Mouse (Mus musculus): ENCODE measurements around the gene Greb1. TPM values are rescaled to one million over a fixed set of nuclear protein-coding genes. Genes with fewer than 3 reads are reported as not detected.

The Greb1 gene
- polyA plus RNA-seq, 1 experiment from 2014 or later = 0.80 TPM

- Histone ChIP-seq H3K9ac (ENCODE audit: low read length) (no peak overlapping the region), H3K4me2 (ENCODE audit: low read depth, low read length) (no peak overlapping the region), H3K4me3 (replicated peaks; ENCODE audit: low read length) (no peak overlapping the region), H3K36me3 (ENCODE audit: control insufficient read depth, insufficient read depth, low read length) (no peaks in the 10 kb centered on the region), H3K4me1 (ENCODE audit: control insufficient read depth, insufficient read depth, low read length) (no peaks in the 10 kb centered on the region), H3K27ac (ENCODE audit: low read length) (no peak overlapping the region), H3K27me3 (ENCODE audit: control insufficient read depth, insufficient read depth, low read length) (no peaks in the 10 kb centered on the region), H3K9me3 (replicated peaks; ENCODE audit: control insufficient read depth, low read length) (no peaks in the 10 kb centered on the region)
- WGBS = 65% methylated on average over 2 of the region's 2 CpGs
- ATAC-seq (ENCODE audit: insufficient read depth, low FRiP score) = no peak
Observed at GRCm38 (mm10) chr12:16779165-16779564, 21.5 kb downstream of the Greb1 start.

- 64% methylated on average over 5 of the region's 5 CpGs for WGBS
- Histone ChIP-seq H3K36me3 (ENCODE audit: control insufficient read depth, insufficient read depth, low read length) (no peaks in the 10 kb centered on the region), H3K27me3 (ENCODE audit: control insufficient read depth, insufficient read depth, low read length) (no peaks in the 10 kb centered on the region), H3K9ac (ENCODE audit: low read length) (no peak overlapping the region), H3K27ac (ENCODE audit: low read length) (no peak overlapping the region), H3K4me3 (replicated peaks; ENCODE audit: low read length) (no peak overlapping the region), H3K4me1 (ENCODE audit: control insufficient read depth, insufficient read depth, low read length) (no peaks in the 10 kb centered on the region), H3K4me2 (ENCODE audit: low read depth, low read length) (no peak overlapping the region), H3K9me3 (replicated peaks; ENCODE audit: control insufficient read depth, low read length) (no peaks in the 10 kb centered on the region)
- no peak for ATAC-seq (ENCODE audit: insufficient read depth, low FRiP score)
Observed at GRCm38 (mm10) chr12:16778523-16778922, 22.2 kb downstream of the Greb1 start.

GRCm38 (mm10) chr12:16775351-16775750, 25.3 kb downstream of the Greb1 start:
- no peak overlapping the region for H3K4me3 ChIP-seq (replicated peaks; ENCODE audit: low read length)
- H3K27me3 ChIP-seq (ENCODE audit: control insufficient read depth, insufficient read depth, low read length) = no peaks in the 10 kb centered on the region
- no peaks in the 10 kb centered on the region for H3K36me3 ChIP-seq (ENCODE audit: control insufficient read depth, insufficient read depth, low read length)
- no peak overlapping the region for H3K4me2 ChIP-seq (ENCODE audit: low read depth, low read length)
- H3K9ac ChIP-seq (ENCODE audit: low read length) = no peak overlapping the region
- H3K4me1 ChIP-seq (ENCODE audit: control insufficient read depth, insufficient read depth, low read length) = no peaks in the 10 kb centered on the region
- WGBS = 74% methylated on average over 3 of the region's 3 CpGs
- H3K9me3 ChIP-seq (replicated peaks; ENCODE audit: control insufficient read depth, low read length) = no peaks in the 10 kb centered on the region
- ATAC-seq (ENCODE audit: insufficient read depth, low FRiP score) = no peak
- H3K27ac ChIP-seq (ENCODE audit: low read length) = no peak overlapping the region

- H3K9me3 ChIP-seq (replicated peaks; ENCODE audit: control insufficient read depth, low read length) = no peaks in the 10 kb centered on the region
- H3K27me3 ChIP-seq (ENCODE audit: control insufficient read depth, insufficient read depth, low read length) = no peaks in the 10 kb centered on the region
- no peak overlapping the region for H3K27ac ChIP-seq (ENCODE audit: low read length)
- H3K9ac ChIP-seq (ENCODE audit: low read length) = no peak overlapping the region
- no peak overlapping the region for H3K4me2 ChIP-seq (ENCODE audit: low read depth, low read length)
- H3K36me3 ChIP-seq (ENCODE audit: control insufficient read depth, insufficient read depth, low read length) = no peaks in the 10 kb centered on the region
- no peak overlapping the region for H3K4me3 ChIP-seq (replicated peaks; ENCODE audit: low read length)
- 82% methylated on average over 4 of the region's 4 CpGs for WGBS
- H3K4me1 ChIP-seq (ENCODE audit: control insufficient read depth, insufficient read depth, low read length) = no peaks in the 10 kb centered on the region
- ATAC-seq (ENCODE audit: insufficient read depth, low FRiP score) = no peak
Observed at GRCm38 (mm10) chr12:16774605-16775004, 26.1 kb downstream of the Greb1 start.

GRCm38 (mm10) chr12:16769601-16770165, 31.0 kb downstream of the Greb1 start:
- no peak overlapping the region for H3K9ac ChIP-seq (ENCODE audit: low read length)
- WGBS = 88% methylated on average over 6 of the region's 6 CpGs
- no peak overlapping the region for H3K4me2 ChIP-seq (ENCODE audit: low read depth, low read length)
- no peak for ATAC-seq (ENCODE audit: insufficient read depth, low FRiP score)
- no peaks in the 10 kb centered on the region for H3K4me1 ChIP-seq (ENCODE audit: control insufficient read depth, insufficient read depth, low read length)
- no peak overlapping the region for H3K4me3 ChIP-seq (replicated peaks; ENCODE audit: low read length)
- H3K36me3 ChIP-seq (ENCODE audit: control insufficient read depth, insufficient read depth, low read length) = no peaks in the 10 kb centered on the region
- no peaks in the 10 kb centered on the region for H3K27me3 ChIP-seq (ENCODE audit: control insufficient read depth, insufficient read depth, low read length)
- H3K9me3 ChIP-seq (replicated peaks; ENCODE audit: control insufficient read depth, low read length) = no peaks in the 10 kb centered on the region
- H3K27ac ChIP-seq (ENCODE audit: low read length) = no peak overlapping the region

GRCm38 (mm10) chr12:16768711-16769110, 32.0 kb downstream of the Greb1 start:
- no peak for ATAC-seq (ENCODE audit: insufficient read depth, low FRiP score)
- Histone ChIP-seq H3K27ac (ENCODE audit: low read length) (no peak overlapping the region), H3K9ac (ENCODE audit: low read length) (no peak overlapping the region), H3K4me2 (ENCODE audit: low read depth, low read length) (no peak overlapping the region), H3K27me3 (ENCODE audit: control insufficient read depth, insufficient read depth, low read length) (no peaks in the 10 kb centered on the region), H3K4me1 (ENCODE audit: control insufficient read depth, insufficient read depth, low read length) (no peaks in the 10 kb centered on the region), H3K4me3 (replicated peaks; ENCODE audit: low read length) (no peak overlapping the region), H3K9me3 (replicated peaks; ENCODE audit: control insufficient read depth, low read length) (no peaks in the 10 kb centered on the region), H3K36me3 (ENCODE audit: control insufficient read depth, insufficient read depth, low read length) (no peaks in the 10 kb centered on the region)
- 50% methylated on average over 2 of the region's 2 CpGs for WGBS

- H3K4me3 ChIP-seq (replicated peaks; ENCODE audit: low read length) = no peak overlapping the region
- WGBS = 43% methylated on average over 3 of the region's 3 CpGs
- no peak overlapping the region for H3K4me2 ChIP-seq (ENCODE audit: low read depth, low read length)
- H3K4me1 ChIP-seq (ENCODE audit: control insufficient read depth, insufficient read depth, low read length) = no peaks in the 10 kb centered on the region
- no peak overlapping the region for H3K9ac ChIP-seq (ENCODE audit: low read length)
- ATAC-seq (ENCODE audit: insufficient read depth, low FRiP score) = no peak
- H3K27me3 ChIP-seq (ENCODE audit: control insufficient read depth, insufficient read depth, low read length) = no peaks in the 10 kb centered on the region
- no peaks in the 10 kb centered on the region for H3K9me3 ChIP-seq (replicated peaks; ENCODE audit: control insufficient read depth, low read length)
- H3K27ac ChIP-seq (ENCODE audit: low read length) = no peak overlapping the region
- no peaks in the 10 kb centered on the region for H3K36me3 ChIP-seq (ENCODE audit: control insufficient read depth, insufficient read depth, low read length)
Observed at GRCm38 (mm10) chr12:16768251-16768650, 32.4 kb downstream of the Greb1 start.

GRCm38 (mm10) chr12:16764776-16765445, 35.8 kb downstream of the Greb1 start:
- 69% methylated on average over 12 of the region's 12 CpGs for WGBS
- H3K4me1 ChIP-seq (ENCODE audit: control insufficient read depth, insufficient read depth, low read length) = no peaks in the 10 kb centered on the region
- no peak for ATAC-seq (ENCODE audit: insufficient read depth, low FRiP score)
- no peaks in the 10 kb centered on the region for H3K9me3 ChIP-seq (replicated peaks; ENCODE audit: control insufficient read depth, low read length)
- no peak overlapping the region for H3K4me3 ChIP-seq (replicated peaks; ENCODE audit: low read length)
- no peak overlapping the region for H3K27ac ChIP-seq (ENCODE audit: low read length)
- no peak overlapping the region for H3K4me2 ChIP-seq (ENCODE audit: low read depth, low read length)
- H3K27me3 ChIP-seq (ENCODE audit: control insufficient read depth, insufficient read depth, low read length) = no peaks in the 10 kb centered on the region
- no peak overlapping the region for H3K9ac ChIP-seq (ENCODE audit: low read length)
- no peaks in the 10 kb centered on the region for H3K36me3 ChIP-seq (ENCODE audit: control insufficient read depth, insufficient read depth, low read length)

- ATAC-seq (ENCODE audit: insufficient read depth, low FRiP score) = no peak
- no peak overlapping the region for H3K9ac ChIP-seq (ENCODE audit: low read length)
- no peak overlapping the region for H3K4me2 ChIP-seq (ENCODE audit: low read depth, low read length)
- no peaks in the 10 kb centered on the region for H3K36me3 ChIP-seq (ENCODE audit: control insufficient read depth, insufficient read depth, low read length)
- 86% methylated on average over 4 of the region's 4 CpGs for WGBS
- H3K9me3 ChIP-seq (replicated peaks; ENCODE audit: control insufficient read depth, low read length) = no peaks in the 10 kb centered on the region
- H3K4me1 ChIP-seq (ENCODE audit: control insufficient read depth, insufficient read depth, low read length) = no peaks in the 10 kb centered on the region
- H3K27ac ChIP-seq (ENCODE audit: low read length) = no peak overlapping the region
- no peak overlapping the region for H3K4me3 ChIP-seq (replicated peaks; ENCODE audit: low read length)
- no peaks in the 10 kb centered on the region for H3K27me3 ChIP-seq (ENCODE audit: control insufficient read depth, insufficient read depth, low read length)
Observed at GRCm38 (mm10) chr12:16763649-16764422, 36.9 kb downstream of the Greb1 start.

All from stomach, embryonic 16.5 days (tissue).